Mouse (Mus musculus) neural tube, embryonic 10.5 days (tissue): ENCODE measurements around the gene Slc7a10.

Experiments used
- DNase-seq: peaks from one replicate; pipeline ENCODE4 v3.0.0-alpha.2; 2017; ENCODE audit warnings: low spot score; ENCODE audit errors: extremely low spot score

The Slc7a10 gene

DNA sequence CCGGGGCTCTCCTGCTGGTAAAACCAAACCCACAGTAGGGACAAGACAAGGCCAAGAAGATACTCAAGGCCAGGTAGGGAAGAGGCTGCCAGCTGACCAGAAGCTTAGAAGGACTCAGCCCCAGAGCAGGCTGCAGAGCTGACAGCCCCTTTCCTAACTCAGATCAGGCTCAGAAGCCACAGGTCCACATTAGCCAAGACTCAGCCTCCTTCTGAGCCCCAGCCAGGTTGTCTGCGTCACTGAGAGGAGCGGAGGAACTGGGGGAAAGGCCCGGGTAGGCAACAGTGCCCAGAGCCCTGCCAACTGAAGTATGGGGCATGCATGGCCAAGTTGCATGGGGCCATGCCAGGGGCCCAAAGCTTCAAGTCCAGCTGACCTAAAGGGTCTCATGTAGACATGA, 13.7 kb upstream of the Slc7a10 start:
- DNase-seq, result no peak

DNA sequence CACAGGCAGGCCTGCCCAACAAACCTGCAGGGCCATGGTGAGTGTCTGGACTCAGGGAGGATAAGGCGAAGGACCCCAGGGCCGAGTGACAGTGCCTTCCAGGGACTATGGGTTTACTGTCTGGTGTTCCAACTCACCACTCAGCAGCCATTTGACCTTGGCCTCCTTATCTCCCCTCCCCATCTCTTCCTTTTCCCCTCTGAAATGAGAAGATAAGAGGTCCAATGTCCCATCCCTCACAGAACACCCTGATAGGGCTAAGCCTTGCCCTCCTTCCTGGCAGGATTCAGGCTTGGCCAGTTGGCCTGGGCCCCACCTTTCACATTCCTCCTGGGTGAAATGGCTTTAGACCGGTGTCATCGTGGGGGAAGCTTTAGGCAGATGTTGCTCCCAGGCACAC, 10.7 kb upstream of the Slc7a10 start:
- no peak for DNase-seq

DNA sequence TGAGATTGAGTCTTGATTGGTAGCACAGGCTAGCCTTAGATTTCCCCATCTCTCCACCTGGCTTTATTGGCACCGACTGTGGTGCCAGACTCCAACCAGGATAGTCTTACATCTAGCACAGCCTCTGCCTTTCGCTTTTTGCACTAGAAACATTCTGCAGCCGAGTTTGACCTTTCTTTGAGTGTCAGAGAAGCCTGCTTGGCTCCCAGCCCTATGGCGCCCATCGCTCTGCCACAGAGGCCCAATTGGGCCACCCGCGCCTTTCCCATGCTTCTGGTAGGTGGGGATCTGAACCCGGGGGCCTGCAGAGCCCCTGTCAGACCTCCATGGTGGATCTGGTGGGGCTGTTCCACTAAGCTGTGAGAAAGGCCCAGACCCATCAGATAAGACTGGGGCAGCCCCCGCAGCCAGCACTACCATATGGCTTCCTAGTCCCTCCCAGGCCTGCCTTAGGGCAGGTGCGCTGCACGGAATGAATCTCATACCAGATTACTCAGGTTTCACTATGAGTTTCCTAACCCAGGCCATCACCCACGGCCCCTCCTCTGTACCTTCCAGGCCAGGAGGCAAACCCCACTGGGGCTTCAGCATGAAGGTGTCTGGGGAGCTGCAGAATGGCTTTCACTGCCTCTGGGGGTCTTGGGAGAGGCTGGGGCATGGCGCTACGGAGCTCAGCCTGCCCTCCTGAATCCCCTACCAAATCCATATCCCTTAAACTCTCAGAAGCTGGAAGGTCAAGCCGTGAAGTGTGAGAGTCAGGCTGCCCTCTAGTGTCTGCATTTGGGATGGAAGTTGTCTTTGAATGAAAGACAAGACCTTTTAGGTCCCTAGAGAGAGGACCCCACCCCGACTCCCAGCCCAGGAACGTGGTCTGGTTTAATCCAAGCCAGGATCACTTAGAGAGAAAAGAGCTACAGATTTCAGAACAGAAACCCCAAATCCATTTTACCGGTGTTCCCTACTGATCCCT, 9.5 kb upstream of the Slc7a10 start:
- peak; percentile 48 for DNase-seq

DNA sequence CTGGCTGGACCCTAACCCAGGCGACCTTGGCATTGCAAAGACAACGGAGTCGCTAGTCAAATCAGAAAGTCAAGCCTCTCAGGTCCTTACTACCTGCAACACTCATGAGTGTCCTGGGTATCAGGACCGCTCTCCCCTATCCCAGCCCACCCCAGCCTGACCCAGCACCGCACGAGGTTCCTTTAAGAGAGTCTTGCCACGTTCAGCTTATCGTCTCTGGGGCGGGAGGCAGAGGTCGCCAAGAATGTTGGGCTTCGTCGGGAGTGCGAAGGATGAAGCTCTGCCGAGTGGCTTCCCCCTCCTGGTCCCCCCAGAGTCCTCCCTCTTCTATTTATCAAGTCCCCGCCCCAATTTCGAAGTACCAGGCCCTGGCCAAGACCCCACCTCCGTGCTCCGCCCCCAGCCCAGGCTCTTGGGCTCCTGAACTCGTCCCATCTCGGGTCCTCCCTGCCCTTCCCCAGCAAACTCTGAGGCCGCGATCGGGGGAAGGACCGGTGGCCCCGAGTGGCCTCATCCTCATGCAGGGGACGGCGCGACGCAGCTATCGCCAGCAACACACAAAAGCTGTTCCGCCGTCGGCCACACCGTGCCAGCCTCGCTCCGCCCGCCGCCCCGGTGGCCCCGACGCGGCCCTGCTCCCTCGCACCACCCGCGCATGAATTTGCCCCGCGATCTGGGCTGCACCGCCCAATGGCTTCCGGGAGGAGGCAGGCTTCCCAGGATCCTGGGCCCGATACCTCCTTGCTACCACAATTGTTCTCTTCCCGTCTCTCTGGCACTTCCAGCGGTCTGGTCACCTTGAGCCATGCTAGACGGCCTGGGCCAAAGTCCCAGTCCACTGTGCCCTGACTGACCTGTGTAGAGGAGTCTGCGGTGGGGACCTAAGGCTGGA, 1.1 kb upstream of the Slc7a10 start:
- peak; percentile 59 for DNase-seq

DNA sequence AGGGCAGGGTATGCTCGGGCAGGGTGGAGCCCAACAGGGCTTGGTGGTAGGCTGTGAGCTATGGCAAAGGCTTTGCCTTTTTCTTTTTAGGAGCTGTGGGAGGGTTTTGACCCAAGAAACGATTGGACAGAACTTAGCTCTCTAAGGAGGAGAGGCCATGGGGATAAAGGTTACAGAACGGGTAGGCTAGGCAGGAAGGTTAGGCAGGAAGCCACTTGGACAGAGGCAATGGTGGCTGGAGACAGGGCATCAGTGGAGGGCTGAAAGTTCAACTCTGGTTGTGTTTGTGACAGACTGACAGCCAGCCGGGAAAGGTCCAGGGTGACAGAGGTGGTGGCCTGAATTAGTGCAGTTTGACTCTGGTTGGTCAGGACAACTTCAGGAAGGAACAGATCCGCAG, 3.5 kb downstream of the Slc7a10 start:
- no peak for DNase-seq

DNA sequence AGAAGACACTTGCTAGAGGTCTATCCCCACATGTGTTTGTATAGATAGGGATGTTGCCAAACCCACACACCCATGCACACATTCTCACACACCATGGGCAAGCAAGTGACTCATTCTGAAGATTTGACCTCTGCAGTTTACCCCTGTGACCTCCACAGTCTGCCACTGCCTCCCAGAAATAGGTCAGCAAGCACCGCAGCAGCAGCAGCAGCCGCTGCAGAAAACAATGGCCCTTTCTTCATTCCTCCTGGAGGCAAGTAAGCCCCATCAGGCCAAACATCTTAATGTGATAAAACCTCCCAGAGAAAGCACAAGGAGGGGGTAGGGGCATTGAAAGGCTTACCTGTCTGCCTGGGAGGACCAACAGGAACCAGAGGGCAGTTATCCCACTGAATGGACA, 5.1 kb downstream of the Slc7a10 start:
- DNase-seq, result no peak

DNA sequence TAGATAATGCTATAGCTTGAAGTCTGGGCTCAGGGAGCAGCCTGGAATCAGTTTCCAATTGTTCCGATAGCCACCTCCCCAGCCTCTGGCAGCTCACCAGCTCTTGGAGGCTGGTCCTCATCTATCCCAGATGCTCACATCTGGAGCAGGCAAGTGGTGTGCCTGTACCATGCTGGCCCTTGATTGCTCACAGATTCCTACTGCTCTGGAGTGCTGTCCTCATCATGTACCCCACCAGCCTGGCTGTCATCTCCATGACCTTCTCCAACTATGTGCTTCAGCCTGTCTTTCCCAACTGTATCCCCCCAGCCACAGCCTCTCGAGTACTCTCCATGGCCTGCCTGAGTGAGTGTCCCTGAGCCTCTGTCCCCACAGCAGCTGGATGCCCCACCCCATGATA, 10.8 kb downstream of the Slc7a10 start:
- DNase-seq, result no peak

DNA sequence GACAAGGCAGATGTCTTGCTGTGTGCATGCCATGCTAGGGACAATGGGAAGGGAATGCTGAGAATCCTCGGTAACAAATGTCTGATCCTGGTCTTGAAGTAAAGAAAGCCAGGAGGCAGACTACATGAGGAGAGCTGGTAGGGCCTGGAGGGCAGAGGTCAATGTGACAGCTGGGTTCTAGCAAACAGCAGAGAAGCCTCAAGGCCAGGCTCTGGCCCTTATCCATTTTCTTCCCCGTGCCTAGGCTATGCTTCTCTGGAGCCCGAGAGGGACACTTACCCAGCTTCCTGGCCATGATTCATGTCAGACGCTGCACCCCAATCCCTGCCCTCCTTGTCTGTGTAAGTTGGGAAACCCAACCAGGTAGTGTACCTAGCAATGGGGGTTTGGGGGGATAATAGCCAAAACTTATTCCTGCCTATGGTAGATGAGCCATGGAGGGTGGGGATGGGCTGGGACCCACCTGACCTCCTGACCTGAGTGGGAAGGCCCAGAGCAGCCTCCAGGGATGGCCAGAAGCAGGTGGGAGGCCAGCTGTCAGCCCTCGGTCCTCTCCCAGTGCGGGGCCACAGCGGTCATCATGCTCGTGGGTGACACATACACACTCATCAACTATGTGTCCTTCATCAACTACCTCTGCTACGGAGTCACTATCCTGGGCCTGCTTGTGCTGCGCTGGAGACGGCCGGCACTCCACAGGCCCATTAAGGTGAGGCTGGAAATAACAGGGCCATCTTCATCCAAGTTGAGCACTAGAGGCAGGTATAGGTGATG, 13.0 kb downstream of the Slc7a10 start:
- no peak for DNase-seq

DNA sequence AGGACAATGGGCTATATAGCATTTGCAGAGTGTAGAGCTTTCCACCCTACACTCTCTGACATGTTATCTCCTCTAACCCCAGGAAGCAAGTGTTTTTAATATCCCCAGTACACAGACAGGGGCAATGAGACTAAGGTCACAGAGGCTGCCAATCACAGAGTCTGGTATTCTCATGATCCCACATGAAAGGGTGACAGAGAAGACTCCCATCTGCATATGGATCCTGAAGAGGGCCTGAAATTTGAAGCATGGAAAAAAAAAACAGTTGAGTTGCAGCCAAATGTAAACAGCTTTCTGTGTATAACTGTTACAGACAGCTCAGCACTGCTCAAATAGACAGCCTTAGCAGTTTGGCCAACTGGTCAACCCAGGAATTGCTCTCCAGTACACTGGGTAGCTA, 13.6 kb downstream of the Slc7a10 start:
- no peak for DNase-seq

DNA sequence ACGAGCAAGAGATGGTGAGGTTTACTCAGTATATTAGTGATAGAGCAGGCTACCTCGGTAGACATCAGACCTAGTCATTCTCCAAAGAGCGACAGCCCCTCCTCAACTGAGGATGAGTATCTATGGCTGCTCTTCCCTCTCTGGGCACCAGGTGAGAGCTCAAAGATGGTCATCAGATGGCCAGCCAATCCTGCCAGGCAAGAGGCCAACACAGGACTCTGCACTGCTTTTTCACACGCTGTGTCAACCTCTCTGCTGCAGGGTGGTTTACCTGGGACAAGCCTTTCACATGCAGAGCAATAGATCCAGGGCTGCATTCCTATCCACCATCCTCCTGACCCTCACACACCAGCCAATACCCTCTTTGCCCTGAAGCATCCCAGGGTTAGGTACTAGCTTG, 25.6 kb downstream of the Slc7a10 start:
- no peak for DNase-seq

DNA sequence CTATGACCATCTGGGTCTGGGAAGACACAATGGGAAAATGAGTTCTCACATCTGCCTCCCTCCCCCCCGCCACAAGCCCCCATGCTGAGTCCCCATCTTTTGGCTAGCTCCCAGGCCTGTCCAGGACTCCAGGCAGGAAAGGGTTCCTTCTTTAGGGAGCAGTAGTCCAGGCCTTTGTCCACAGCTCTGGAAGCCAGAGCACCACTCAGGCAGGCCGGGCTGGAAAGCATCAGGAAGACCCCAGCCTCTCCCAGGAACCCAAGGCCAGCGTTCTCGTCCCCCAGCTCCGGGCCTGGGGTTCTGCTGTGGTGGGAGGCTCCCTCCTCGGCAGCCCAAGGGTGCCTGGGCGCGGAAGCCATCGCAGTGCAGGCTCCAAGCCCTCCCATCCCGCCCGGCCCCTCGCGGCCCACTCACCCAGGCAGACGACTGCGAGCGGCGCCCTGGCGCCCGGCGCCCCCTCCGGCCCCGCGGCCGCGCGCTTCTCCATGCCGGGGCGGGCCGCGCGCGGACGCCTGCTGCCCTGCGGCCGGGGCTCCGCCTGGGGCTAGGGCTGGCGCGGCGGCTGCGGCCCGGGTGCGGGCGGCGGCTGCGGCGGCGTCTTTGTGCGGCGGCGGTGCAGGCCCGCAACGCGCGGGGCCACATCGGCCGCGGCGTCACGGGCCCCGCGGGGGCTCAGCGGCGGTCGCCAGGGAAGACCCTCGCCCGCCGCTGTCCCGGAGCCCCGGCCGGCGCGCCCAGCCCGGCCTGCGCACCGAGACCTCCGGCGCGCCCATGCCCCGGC, 28.4 kb downstream of the Slc7a10 start:
- DNase-seq, result peak; percentile 73

DNA sequence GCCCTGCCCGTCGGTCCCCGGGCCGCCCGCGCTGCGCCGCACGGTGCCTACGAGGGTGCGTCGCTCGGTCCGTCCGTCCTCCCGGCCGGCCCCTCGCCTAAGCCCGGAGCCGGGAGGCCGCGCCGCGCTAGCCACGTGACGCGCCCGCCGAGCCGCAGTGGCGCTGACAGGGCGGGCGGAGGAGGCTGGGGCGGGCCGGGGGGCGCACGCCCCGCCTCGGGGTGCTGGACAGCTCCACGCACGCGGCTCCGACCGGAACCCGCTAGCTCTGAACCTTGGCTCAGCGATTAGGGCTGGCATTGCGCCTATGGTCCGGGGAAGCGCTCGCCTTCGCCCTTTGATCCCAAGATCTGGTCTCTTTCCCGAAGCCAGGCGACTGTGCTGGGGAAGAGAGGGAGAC, 29.0 kb downstream of the Slc7a10 start, which contains the start of gene Lrp3:
Gene Lrp3, minus strand, starts transcription at position 274 of the 400 bp plus-strand sequence.
- DNase-seq, result peak; percentile 78

DNA sequence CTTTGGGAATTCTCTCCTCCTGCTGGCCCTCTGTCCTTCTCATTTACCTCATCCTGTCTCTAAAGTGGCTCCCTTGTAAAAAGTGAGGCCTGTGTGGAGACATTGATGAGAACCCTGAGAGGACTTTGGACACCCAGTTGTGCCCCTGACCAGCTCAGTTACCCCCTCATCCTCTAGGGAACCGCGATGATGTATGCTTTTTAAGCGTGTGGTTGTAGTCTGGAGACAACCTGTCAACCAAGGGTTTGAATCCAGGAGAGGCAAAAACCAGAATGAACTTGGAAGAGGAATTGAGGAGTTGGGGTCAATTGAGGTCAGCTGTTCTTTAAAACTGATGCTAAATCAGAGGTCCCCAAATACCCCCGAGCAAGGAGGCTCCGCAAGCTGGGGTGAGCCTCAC, 29.5 kb downstream of the Slc7a10 start:
- no peak for DNase-seq

DNA sequence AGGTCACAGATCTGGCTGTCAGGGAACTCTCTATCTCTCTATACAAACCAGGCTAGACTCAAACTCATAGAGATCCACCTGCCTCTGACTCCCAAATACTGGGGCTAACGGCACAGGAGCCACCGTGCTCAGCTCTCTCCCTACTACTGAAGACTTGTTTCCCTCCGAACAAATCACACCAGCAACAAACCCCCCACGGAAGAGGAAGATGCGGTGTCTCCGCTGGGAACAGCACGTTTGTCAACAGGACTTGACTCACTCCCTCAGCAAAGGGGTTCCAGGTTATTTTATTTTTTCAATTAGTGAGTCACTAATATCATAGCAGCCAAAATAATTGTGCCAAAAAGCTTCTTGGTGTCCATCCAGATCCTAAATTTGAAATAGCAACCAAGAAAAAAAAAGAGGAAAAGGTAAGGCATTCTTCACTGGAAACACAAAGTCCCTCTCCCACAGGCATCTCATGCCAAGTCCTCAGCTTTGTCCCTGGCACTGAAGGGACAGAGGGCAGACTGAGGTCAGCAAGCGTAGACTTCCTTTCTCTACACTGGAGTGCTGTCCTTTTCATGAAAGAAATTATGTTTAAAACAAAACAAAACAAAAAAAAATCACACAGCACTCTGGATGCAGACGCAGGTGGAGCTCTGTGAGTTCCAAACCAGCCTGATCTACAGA, 34.6 kb downstream of the Slc7a10 start:
- no peak for DNase-seq

DNA sequence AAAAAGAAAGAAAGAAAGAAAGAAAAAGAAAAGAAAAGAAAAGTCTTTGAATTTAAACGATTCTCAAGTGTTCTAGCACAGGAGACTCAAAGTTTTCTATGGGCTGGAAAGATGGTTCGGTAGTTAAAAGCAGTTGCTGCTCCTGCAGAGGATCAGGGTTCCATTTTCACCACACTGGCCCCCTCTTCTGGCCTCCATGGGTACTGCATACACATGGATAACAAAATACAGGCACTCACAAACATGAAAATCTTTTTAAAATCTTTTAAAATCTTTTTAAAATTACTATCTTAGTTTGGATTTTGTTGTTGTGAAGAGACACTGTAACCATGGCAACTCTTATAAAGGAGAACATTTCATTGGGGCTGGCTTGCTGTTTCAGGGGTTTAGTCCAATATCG, 44.1 kb downstream of the Slc7a10 start:
- no peak for DNase-seq

DNA sequence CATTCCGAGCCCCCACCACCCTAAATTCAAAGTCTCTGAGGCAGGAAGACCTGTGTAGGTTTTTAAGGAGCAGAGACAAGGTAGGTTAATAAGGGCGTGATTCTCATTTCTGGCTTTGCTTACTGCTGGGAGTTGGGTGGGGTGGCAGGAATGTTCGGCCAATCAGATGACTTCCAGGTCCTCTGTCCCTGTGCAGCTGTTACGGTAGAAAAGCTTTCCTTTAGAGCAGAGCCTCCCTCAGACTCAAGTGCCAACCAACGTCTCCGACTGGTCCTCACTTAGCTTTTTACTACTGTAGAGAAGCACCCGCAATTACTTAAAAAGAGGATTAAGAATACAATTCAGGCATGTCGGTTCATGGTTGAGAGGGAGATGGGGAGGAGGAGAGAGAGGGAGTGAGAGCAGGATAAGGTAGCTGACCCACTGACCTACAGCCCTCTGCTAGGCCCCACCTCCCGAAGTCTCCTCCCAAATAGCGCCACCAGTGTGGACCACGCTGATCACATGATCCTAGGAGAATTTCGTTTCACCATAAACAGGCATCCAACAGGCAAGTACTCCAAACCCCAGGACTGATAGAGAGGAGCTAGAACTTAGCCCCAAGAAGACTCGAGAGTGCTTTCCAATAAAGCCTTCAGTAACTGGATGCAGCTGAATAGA, 46.7 kb downstream of the Slc7a10 start:
- peak; percentile 26 for DNase-seq

DNA sequence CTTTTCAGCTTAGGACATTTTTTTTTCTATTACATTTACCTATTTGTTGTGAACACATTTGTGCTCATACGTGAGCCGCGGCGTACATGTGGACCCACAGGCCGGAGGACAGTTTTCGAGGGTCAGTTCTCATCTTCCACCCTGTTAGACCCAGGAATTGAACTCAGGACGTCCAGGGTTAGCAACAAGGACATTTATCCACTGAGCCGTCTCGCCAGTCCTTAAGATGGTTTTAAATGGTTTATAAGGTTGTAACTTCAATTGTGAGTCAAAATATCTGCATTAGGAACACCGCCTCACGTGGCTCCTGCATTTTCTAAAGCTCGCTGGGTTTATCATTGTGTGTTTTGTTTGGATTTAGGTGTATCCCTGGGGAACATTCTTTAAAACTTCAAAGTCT, 47.7 kb downstream of the Slc7a10 start:
- DNase-seq, result no peak

DNA sequence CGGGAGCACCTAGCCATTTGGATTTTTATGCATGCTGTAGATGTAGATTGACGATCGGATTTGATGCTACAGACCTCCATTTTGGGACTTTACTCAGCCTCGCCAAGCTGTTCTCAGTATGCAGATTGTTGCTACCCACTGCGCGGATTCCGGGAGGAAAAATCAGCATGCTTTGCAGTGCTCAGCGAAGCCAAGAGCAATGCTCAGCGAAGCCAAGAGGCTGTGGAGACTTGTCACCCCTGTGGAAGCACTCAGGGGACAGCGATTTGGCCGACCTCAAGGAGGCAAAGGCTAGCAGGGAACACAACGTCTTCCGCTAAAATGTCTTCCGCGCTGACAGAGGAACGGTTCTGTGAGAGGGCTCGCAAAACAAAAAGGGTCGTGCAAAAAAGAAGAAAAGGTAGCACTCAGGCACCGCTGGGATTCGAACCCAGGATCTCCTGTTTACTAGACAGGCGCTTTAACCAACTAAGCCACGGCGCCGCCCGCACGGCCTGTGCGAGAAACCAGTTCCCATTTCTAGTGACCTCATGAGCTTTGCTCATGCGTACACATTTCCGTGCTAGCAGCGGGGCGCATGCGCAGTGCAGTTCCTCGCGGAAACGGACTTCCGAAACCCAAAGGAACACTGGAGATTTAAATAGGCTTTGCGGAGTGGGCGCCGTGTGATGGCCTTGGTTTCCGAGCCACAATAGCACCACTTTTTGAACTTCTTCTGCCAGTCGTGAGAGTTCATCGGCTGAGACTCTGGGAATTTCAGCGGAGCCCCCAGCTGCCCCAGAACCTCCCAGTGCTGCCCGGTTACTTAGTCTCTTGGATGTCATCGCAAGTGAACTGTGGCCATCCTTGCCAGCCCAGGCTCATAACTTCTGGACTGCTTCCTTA, 48.4 kb downstream of the Slc7a10 start:
- peak; percentile 100 for DNase-seq

DNA sequence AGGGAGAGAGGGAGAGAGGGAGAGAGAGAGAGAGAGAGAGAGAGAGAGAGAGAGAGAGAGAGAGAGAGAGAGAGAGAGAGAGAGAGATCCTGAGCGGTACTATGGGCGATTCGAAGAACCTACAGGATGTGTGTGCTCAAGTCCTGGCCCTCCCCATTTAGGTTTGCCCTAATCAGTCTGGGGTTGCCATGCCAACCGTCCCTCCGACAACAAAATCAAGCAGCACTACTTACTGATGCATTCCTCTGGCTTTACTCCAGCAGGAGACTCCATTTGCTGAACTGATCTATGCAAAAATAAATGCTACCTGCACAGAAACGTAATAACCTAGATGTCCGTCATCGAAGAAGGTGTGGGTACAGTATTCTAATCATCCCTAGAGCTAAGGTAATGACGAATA, 49.1 kb downstream of the Slc7a10 start:
- peak; percentile 54 for DNase-seq
